Mouse (Mus musculus) ES-Bruce4 (cell line): ENCODE measurements around the gene Cenpq. TPM values are rescaled to one million over a fixed set of nuclear protein-coding genes. Genes with fewer than 3 reads are reported as not detected.

ENCODE experiments used
- H3K27ac ChIP-seq: 2 replicates; pipeline ENCODE4 v1.5.1; 2012; ENCODE audit warnings: low read length, inconsistent platforms; ENCODE audit not compliant: insufficient read depth
- H3K27me3 ChIP-seq: 2 replicates; pipeline ENCODE4 v1.6.1; 2012; ENCODE audit warnings: mild to moderate bottlenecking, low read length, inconsistent platforms; ENCODE audit not compliant: control insufficient read depth, poor library complexity, insufficient read depth, severe bottlenecking
- H3K36me3 ChIP-seq: 2 replicates; pipeline ENCODE4 v1.6.1; 2012; ENCODE audit warnings: inconsistent platforms, mild to moderate bottlenecking, low read length, moderate library complexity; ENCODE audit not compliant: control insufficient read depth, poor library complexity, insufficient read depth, severe bottlenecking
- H3K4me1 ChIP-seq: one replicate; pipeline ENCODE4 v1.8.1; 2011; ENCODE audit warnings: low read length; ENCODE audit not compliant: control insufficient read depth, insufficient read depth
- H3K4me3 ChIP-seq: 2 replicates; pipeline ENCODE4 v1.5.1; 2011; ENCODE audit warnings: low read depth, mild to moderate bottlenecking, low read length
- H3K9ac ChIP-seq: 2 replicates; pipeline ENCODE4 v1.6.1; 2012; ENCODE audit warnings: low read depth, mild to moderate bottlenecking, inconsistent platforms; ENCODE audit not compliant: poor library complexity, severe bottlenecking
- H3K9me3 ChIP-seq: replicated peaks from 2 replicates; pipeline ENCODE4 v1.6.1; 2012; ENCODE audit warnings: mild to moderate bottlenecking, low read length, inconsistent platforms; ENCODE audit not compliant: control insufficient read depth, poor library complexity, insufficient read depth, severe bottlenecking
- CTCF ChIP-seq: IDR thresholded peaks from one replicate; pipeline ENCODE4 v1.8.1; 2011; ENCODE audit warnings: low read depth, low read length
- EP300 ChIP-seq: IDR thresholded peaks from 2 replicates; pipeline ENCODE4 v1.6.1; 2011; ENCODE audit warnings: low read depth, low read length; ENCODE audit not compliant: insufficient read depth
- POLR2A ChIP-seq: IDR thresholded peaks from one replicate; pipeline ENCODE4 v1.8.1; 2011; ENCODE audit warnings: low read length; ENCODE audit not compliant: insufficient read depth
- polyA plus RNA-seq: library from polyadenylated mRNA; stranded (reverse); fragments of >200 nt; gene quantifications from 2 replicates; pipeline ENCODE4 v1.2.4, GENCODE M21; 2011; ENCODE audit warnings: low read depth; ENCODE audit not compliant: missing spikeins, insufficient read depth, insufficient read length

Gene Cenpq
- polyA plus RNA-seq, result 24.6 and 26.4 TPM in 2 replicates

GRCm38 (mm10) chr17:40934420-40935231, at the start of gene Cenpq, which contains the start of gene Mut:
Cenpq (minus strand) TSS chr17:40935047.
Mut (plus strand) TSS chr17:40934685.
- no peaks in the 10 kb centered on the region for H3K9me3 ChIP-seq
- H3K4me3 ChIP-seq, result peak within 1 kb of the TSS; percentile 99
- H3K27me3 ChIP-seq, result no peaks in the 10 kb centered on the region
- TF ChIP-seq POLR2A (no peak), CTCF (no peak), EP300 (0 out of 2 replicates have a peak, but pooled peaks have one; percentile 31)
- H3K4me1 ChIP-seq, result no peaks in the 10 kb centered on the region
- H3K9ac ChIP-seq, result peak within 1 kb of the TSS; percentile 83
- H3K36me3 ChIP-seq, result peaks cover 2% of the 10 kb centered on the region
- peak within 1 kb of the TSS; percentile 73 for H3K27ac ChIP-seq

- TF ChIP-seq CTCF (no peak), POLR2A (no peak), EP300 (no peak)
- Histone ChIP-seq H3K9ac (no peak overlapping the region), H3K9me3 (no peaks in the 10 kb centered on the region; the same call in 1 of the 2 replicates), H3K27ac (no peak overlapping the region), H3K4me3 (no peak overlapping the region), H3K4me1 (no peaks in the 10 kb centered on the region), H3K27me3 (no peaks in the 10 kb centered on the region), H3K36me3 (no peaks in the 10 kb centered on the region)
Measured at GRCm38 (mm10) chr17:40977914-40978313, 43.1 kb upstream of the Cenpq start.

GRCm38 (mm10) chr17:40948518-40948917, 13.7 kb upstream of the Cenpq start:
- no peaks in the 10 kb centered on the region for H3K27me3 ChIP-seq
- no peak overlapping the region for H3K4me3 ChIP-seq
- no peaks in the 10 kb centered on the region for H3K9me3 ChIP-seq
- H3K27ac ChIP-seq, result no peak overlapping the region
- peaks cover 11% of the 10 kb centered on the region for H3K36me3 ChIP-seq
- TF ChIP-seq POLR2A (no peak), EP300 (no peak), CTCF (no peak)
- H3K4me1 ChIP-seq, result no peaks in the 10 kb centered on the region
- H3K9ac ChIP-seq, result no peak overlapping the region

GRCm38 (mm10) chr17:40933985-40934384, 862 bp downstream of the Cenpq start:
- H3K36me3 ChIP-seq, result peaks cover 2% of the 10 kb centered on the region
- H3K27me3 ChIP-seq, result no peaks in the 10 kb centered on the region
- TF ChIP-seq EP300 (no peak), POLR2A (no peak)
- H3K9me3 ChIP-seq, result no peaks in the 10 kb centered on the region
- H3K4me1 ChIP-seq, result no peaks in the 10 kb centered on the region
- peak overlapping the region; percentile 83 for H3K9ac ChIP-seq
- H3K27ac ChIP-seq, result peak overlapping the region; percentile 73
- H3K4me3 ChIP-seq, result peak overlapping the region; percentile 99

- Histone ChIP-seq H3K9ac (no peak overlapping the region), H3K27me3 (no peaks in the 10 kb centered on the region), H3K4me3 (no peak overlapping the region), H3K9me3 (no peaks in the 10 kb centered on the region), H3K4me1 (no peaks in the 10 kb centered on the region), H3K36me3 (no peaks in the 10 kb centered on the region), H3K27ac (no peak overlapping the region)
- TF ChIP-seq CTCF (no peak), POLR2A (no peak), EP300 (no peak)
Measured at GRCm38 (mm10) chr17:40915499-40915898, 19.3 kb downstream of the Cenpq start.

GRCm38 (mm10) chr17:40914250-40914649, 20.6 kb downstream of the Cenpq start, which contains the start of gene Glyatl3:
Glyatl3 (minus strand) TSS chr17:40914350.
- Histone ChIP-seq H3K4me1 (no peaks in the 10 kb centered on the region), H3K27ac (no peak within 1 kb of the TSS), H3K36me3 (no peaks in the 10 kb centered on the region), H3K4me3 (no peak within 1 kb of the TSS), H3K9me3 (no peaks in the 10 kb centered on the region), H3K9ac (no peak within 1 kb of the TSS), H3K27me3 (no peaks in the 10 kb centered on the region)
- TF ChIP-seq POLR2A (no peak), EP300 (no peak)
